In the genomic region with DNA sequence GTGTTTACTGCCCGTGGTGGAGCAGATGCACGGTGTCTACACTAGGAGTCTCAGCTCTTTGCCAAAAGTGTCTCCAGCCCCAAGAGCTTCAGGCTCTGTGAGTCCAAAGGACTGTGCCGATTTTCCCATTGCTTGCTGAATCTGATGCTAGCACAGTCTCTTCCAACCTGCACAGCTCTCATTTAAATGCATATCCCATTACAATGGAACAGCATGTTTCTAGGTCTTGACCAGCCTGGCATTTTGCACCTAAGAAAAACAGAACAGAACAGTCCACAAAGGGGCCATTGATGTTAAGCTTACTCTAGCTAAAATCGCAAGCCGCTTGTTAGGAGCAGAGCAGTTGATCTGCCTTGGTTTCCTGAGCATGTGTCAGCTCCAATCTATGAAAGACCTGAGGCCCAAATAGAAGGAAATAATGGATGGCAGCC, we compare ENCODE assay signal across 10 mouse cellular contexts.
DNase-seq lines count a peak whose midpoint lies in the region; ATAC-seq lines count a peak whose summit lies in the region.
"Had no signal": no experiment of that assay in that cellular context is flagged by ENCODE, and none has a peak within 500 bp of the region (broad histone marks: within the 10 kb centered on the region; RNA-seq: fewer than 3 reads in every experiment).

No protein-coding gene starts in this region.

- H3K9ac ChIP-seq in intestine, embryonic 15.5 days: no peak overlapping the region
- no peak overlapping the region for H3K9ac ChIP-seq in intestine, embryonic 16.5 days (ENCODE audit: low read depth, low read length)
- no peak overlapping the region for H3K9ac ChIP-seq in forebrain, embryonic 15.5 days (replicated peaks)
- no peak overlapping the region; the same call in 1 of the 2 replicates for H3K9ac ChIP-seq in midbrain, embryonic 16.5 days (ENCODE audit: low read depth, low read length)
- H3K9ac ChIP-seq: heart, embryonic 12.5 days; liver, embryonic 14.5 days; neural tube, embryonic 12.5 days had no signal

- H3K27ac ChIP-seq in intestine, embryonic 15.5 days: no peak overlapping the region
- no peak overlapping the region for H3K27ac ChIP-seq in intestine, embryonic 16.5 days (ENCODE audit: low read length)
- H3K27ac ChIP-seq in forebrain, embryonic 15.5 days (replicated peaks): 0 out of 2 replicates have a peak overlapping the region, but pooled peaks have one; percentile 3
- H3K27ac ChIP-seq in midbrain, embryonic 16.5 days (ENCODE audit: low read length): 0 out of 2 replicates have a peak overlapping the region, but pooled peaks have one; percentile 10
- H3K27ac ChIP-seq: liver, embryonic 14.5 days; neural tube, embryonic 12.5 days had no signal

- H3K27me3 ChIP-seq in intestine, embryonic 15.5 days (replicated peaks): no peaks in the 10 kb centered on the region
- no peaks in the 10 kb centered on the region for H3K27me3 ChIP-seq in intestine, embryonic 16.5 days (replicated peaks; ENCODE audit: control insufficient read depth, insufficient read depth, low read length)
- H3K27me3 ChIP-seq in forebrain, embryonic 15.5 days: 0 out of 2 replicates have a peak, but pooled peaks cover 3% of the 10 kb centered on the region
- no peaks in the 10 kb centered on the region for H3K27me3 ChIP-seq in midbrain, embryonic 16.5 days (ENCODE audit: control insufficient read depth, insufficient read depth, low read depth, low read length)
- H3K27me3 ChIP-seq: heart, embryonic 12.5 days; neural tube, embryonic 12.5 days had no signal

- intact Hi-C loops in left cerebral cortex, postnatal 14 days (cut with DNase I): no loop called here

- no peaks in the 10 kb centered on the region for H3K4me1 ChIP-seq in intestine, embryonic 15.5 days (replicated peaks)
- H3K4me1 ChIP-seq in intestine, embryonic 16.5 days (ENCODE audit: control insufficient read depth, insufficient read depth, low read length): 0 out of 2 replicates have a peak, but pooled peaks cover 4% of the 10 kb centered on the region
- H3K4me1 ChIP-seq in forebrain, embryonic 15.5 days: peaks cover 13% of the 10 kb centered on the region
- peaks cover 11% of the 10 kb centered on the region; the same call in 1 of the 2 replicates for H3K4me1 ChIP-seq in midbrain, embryonic 16.5 days (ENCODE audit: control insufficient read depth, insufficient read depth, low read length)
- H3K4me1 ChIP-seq: heart, embryonic 12.5 days; neural tube, embryonic 12.5 days had no signal

- H3K36me3 ChIP-seq in intestine, embryonic 15.5 days: no peaks in the 10 kb centered on the region
- H3K36me3 ChIP-seq in intestine, embryonic 16.5 days (ENCODE audit: control insufficient read depth, insufficient read depth, low read length): no peaks in the 10 kb centered on the region
- H3K36me3 ChIP-seq in forebrain, embryonic 15.5 days: no peaks in the 10 kb centered on the region
- H3K36me3 ChIP-seq in midbrain, embryonic 16.5 days (ENCODE audit: control insufficient read depth, insufficient read depth, low read length): no peaks in the 10 kb centered on the region
- H3K36me3 ChIP-seq: heart, embryonic 12.5 days; neural tube, embryonic 12.5 days had no signal

- no peak overlapping the region for H3K4me2 ChIP-seq in intestine, embryonic 15.5 days (replicated peaks)
- no peak overlapping the region for H3K4me2 ChIP-seq in intestine, embryonic 16.5 days (ENCODE audit: low read depth, low read length)
- no peak overlapping the region; the same call in 1 of the 2 replicates for H3K4me2 ChIP-seq in forebrain, embryonic 15.5 days (replicated peaks)
- H3K4me2 ChIP-seq in midbrain, embryonic 16.5 days (ENCODE audit: low read length): peak overlapping the region; percentile 25
- H3K4me2 ChIP-seq: heart, embryonic 12.5 days; neural tube, embryonic 12.5 days had no signal

- no peaks in the 10 kb centered on the region for H3K9me3 ChIP-seq in intestine, embryonic 15.5 days
- no peaks in the 10 kb centered on the region for H3K9me3 ChIP-seq in intestine, embryonic 16.5 days (ENCODE audit: control insufficient read depth, low read length)
- H3K9me3 ChIP-seq in forebrain, embryonic 15.5 days: no peaks in the 10 kb centered on the region
- no peaks in the 10 kb centered on the region for H3K9me3 ChIP-seq in midbrain, embryonic 16.5 days (replicated peaks; ENCODE audit: control insufficient read depth, low read length, poor library complexity, severe bottlenecking)
- H3K9me3 ChIP-seq: heart, embryonic 12.5 days; neural tube, embryonic 12.5 days had no signal

- peak; percentile 60 for DNase-seq in embryo, embryonic 10.5 days (ENCODE audit: low spot score)
- DNase-seq in spleen, postnatal 36 days (ENCODE audit: low spot score in 2 of 2): no peak
- DNase-seq in left cerebral cortex, postnatal 14 days (ENCODE audit: low spot score in 2 of 2): no peak

- H3K4me3 ChIP-seq in intestine, embryonic 15.5 days (replicated peaks): no peak overlapping the region
- H3K4me3 ChIP-seq in intestine, embryonic 16.5 days (ENCODE audit: low read length): no peak overlapping the region
- no peak overlapping the region for H3K4me3 ChIP-seq in forebrain, embryonic 15.5 days
- no peak overlapping the region for H3K4me3 ChIP-seq in midbrain, embryonic 16.5 days (ENCODE audit: low read depth, low read length)
- H3K4me3 ChIP-seq: heart, embryonic 12.5 days; neural tube, embryonic 12.5 days had no signal

- 52% methylated on average over 5 of the region's 5 CpGs for WGBS in intestine, embryonic 15.5 days
- 49% methylated on average over 5 of the region's 5 CpGs for WGBS in intestine, embryonic 16.5 days
- 9% methylated on average over 5 of the region's 5 CpGs for WGBS in forebrain, embryonic 15.5 days
- WGBS in midbrain, embryonic 16.5 days: 5% methylated on average over 5 of the region's 5 CpGs

- ATAC-seq in intestine, embryonic 15.5 days: 0 out of 2 replicates have a peak, but pooled peaks have one; percentile 15
- no peak; the same call in 1 of the 2 replicates for ATAC-seq in intestine, embryonic 16.5 days
- peak; percentile 76 for ATAC-seq in forebrain, embryonic 15.5 days (replicated peaks)
- ATAC-seq in midbrain, embryonic 16.5 days: peak; percentile 66

Comparison
In these comparisons a context has a peak if more than half of its experiments do, and no peak if none do; other contexts are left out.
1. H3K27ac ChIP-seq: peak in forebrain, embryonic 15.5 days (single experiment) and midbrain, embryonic 16.5 days (single experiment); none in intestine, embryonic 15.5 days (single experiment) and intestine, embryonic 16.5 days (single experiment).